Mouse (Mus musculus) megakaryocyte-erythroid progenitor cell, adult 5-6 weeks (primary cell): ENCODE measurements around the gene Catsperd. TPM values are rescaled to one million over a fixed set of nuclear protein-coding genes. Genes with fewer than 3 reads are reported as not detected.

ENCODE experiments used
- ATAC-seq: replicated peaks from 2 replicates; pipeline ENCODE4 v1.8.0; 2016; ENCODE audit warnings: mild to moderate bottlenecking, inconsistent platforms; ENCODE audit not compliant: severe bottlenecking, poor library complexity, low FRiP score, low TSS enrichment
- total RNA-seq, 2 experiments: library from RNA; stranded (forward) in 1 of 2; stranded (reverse) in 1 of 2; fragments of 200-1000, 215-1000 nt in 1 of 2; fragments of >200 nt in 1 of 2; fragmentation: Nextera tagmentation in 1 of 2; gene quantifications; 2 replicates each; pipeline ENCODE4 v1.2.3; 2014 to 2017

The Catsperd gene
- total RNA-seq, 2 experiments from 2014 or later: 0.38 TPM; not detected in 1

- ATAC-seq: no peak
These were observed 26.8 kb downstream of the Catsperd start for GRCm38 (mm10) chr17:56654771-56655170.

GRCm38 (mm10) chr17:56655311-56655710, 27.4 kb downstream of the Catsperd start:
- ATAC-seq: no peak

GRCm38 (mm10) chr17:56656171-56656570, 28.2 kb downstream of the Catsperd start:
- ATAC-seq: no peak

GRCm38 (mm10) chr17:56663659-56664058, 35.7 kb downstream of the Catsperd start:
- no peak for ATAC-seq

GRCm38 (mm10) chr17:56664333-56664732, 36.4 kb downstream of the Catsperd start:
- ATAC-seq: no peak

GRCm38 (mm10) chr17:56666384-56666783, 38.4 kb downstream of the Catsperd start:
- no peak for ATAC-seq

GRCm38 (mm10) chr17:56667591-56667990, 39.6 kb downstream of the Catsperd start:
- no peak for ATAC-seq

- ATAC-seq: peak; percentile 61
These were observed 40.6 kb downstream of the Catsperd start for GRCm38 (mm10) chr17:56668384-56669144.

GRCm38 (mm10) chr17:56669766-56670165, 41.8 kb downstream of the Catsperd start:
- no peak for ATAC-seq

GRCm38 (mm10) chr17:56672941-56673646, 45.2 kb downstream of the Catsperd start, which contains the start of gene Ranbp3:
Ranbp3 (plus strand) TSS chr17:56673294.
- ATAC-seq: peak; percentile 94

- no peak for ATAC-seq
These were observed 45.9 kb downstream of the Catsperd start for GRCm38 (mm10) chr17:56673647-56674416.

GRCm38 (mm10) chr17:56681791-56682190, 53.8 kb downstream of the Catsperd start:
- no peak for ATAC-seq

- ATAC-seq: peak; percentile 49
These were observed 54.9 kb downstream of the Catsperd start for GRCm38 (mm10) chr17:56682880-56683279.

GRCm38 (mm10) chr17:56683546-56684140, 55.7 kb downstream of the Catsperd start:
- no peak for ATAC-seq

- ATAC-seq: no peak
These were observed 56.7 kb downstream of the Catsperd start for GRCm38 (mm10) chr17:56684649-56685048.

- no peak for ATAC-seq
These were observed 58.9 kb downstream of the Catsperd start for GRCm38 (mm10) chr17:56686801-56687200.

GRCm38 (mm10) chr17:56688045-56688444, 60.1 kb downstream of the Catsperd start:
- ATAC-seq: peak; percentile 84

GRCm38 (mm10) chr17:56688689-56689088, 60.7 kb downstream of the Catsperd start:
- no peak for ATAC-seq

GRCm38 (mm10) chr17:56693395-56693794, 65.5 kb downstream of the Catsperd start:
- ATAC-seq: no peak
